Mouse (Mus musculus): ENCODE data around the gene Clic6.
A peak's percentile ranks its signal among the peaks of the same experiment; 100 is the strongest.

GRCm38 (mm10) chr16:92457594-92457993, 27.9 kb upstream of the Clic6 start:
- TF ChIP-seq EP300 (IDR thresholded peaks at IDR 0.05; ENCODE audit: insufficient read depth, low read depth, low read length), result peak; percentile 33; the same call in 1 of the 2 replicates
- TF ChIP-seq CTCF (IDR thresholded peaks at IDR 0.05; ENCODE audit: low read depth, low read length), result peak; percentile 88

All from ES-Bruce4 (cell line).